Mouse (Mus musculus) hindbrain, embryonic 16.5 days (tissue): ENCODE measurements around the gene Gca. TPM values are rescaled to one million over a fixed set of nuclear protein-coding genes. Genes with fewer than 3 reads are reported as not detected.
"Not testable (repeated sequence)": the region's sequence is repeated elsewhere in the genome, so short reads cannot be mapped to it uniquely, and the experiment has no call there.

Source experiments
- ATAC-seq: fragments of 200-750 bp; cut with Nextera tagmentation; 2 replicates; pipeline ENCODE4 v1.8.0; 2017; ENCODE audit warnings: moderate TSS enrichment, moderate library complexity
- H3K27ac ChIP-seq: fragments of 300-500 bp; sonication (generic); 2 replicates; pipeline ENCODE4 v1.5.1; 2014; ENCODE audit warnings: low read depth, mild to moderate bottlenecking, control low read depth, low read length, moderate library complexity
- H3K27me3 ChIP-seq: fragments of 300-500 bp; sonication (generic); replicated peaks from 2 replicates; pipeline ENCODE4 v1.6.1; 2014; ENCODE audit warnings: low read length; ENCODE audit not compliant: control insufficient read depth, insufficient read depth
- H3K36me3 ChIP-seq: fragments of 300-500 bp; sonication (generic); 2 replicates; pipeline ENCODE4 v1.6.1; 2014; ENCODE audit warnings: mild to moderate bottlenecking, low read length, moderate library complexity, mixed read lengths; ENCODE audit not compliant: control insufficient read depth, insufficient read depth
- H3K4me1 ChIP-seq: fragments of 300-500 bp; sonication (generic); 2 replicates; pipeline ENCODE4 v1.6.1; 2014; ENCODE audit warnings: low read depth, low read length; ENCODE audit not compliant: control insufficient read depth, insufficient read depth
- H3K4me2 ChIP-seq: fragments of 300-500 bp; sonication (generic); 2 replicates; pipeline ENCODE4 v1.6.1; 2014; ENCODE audit warnings: mild to moderate bottlenecking, low read length, control low read depth, moderate library complexity
- H3K4me3 ChIP-seq: fragments of 300-500 bp; sonication (generic); 2 replicates; pipeline ENCODE4 v1.5.1; 2014; ENCODE audit warnings: mild to moderate bottlenecking, low read length, control low read depth, moderate library complexity
- H3K9ac ChIP-seq: fragments of 300-500 bp; sonication (generic); 2 replicates; pipeline ENCODE4 v1.6.1; 2014; ENCODE audit warnings: low read depth, mild to moderate bottlenecking, control low read depth, low read length, moderate library complexity
- H3K9me3 ChIP-seq: fragments of 300-500 bp; sonication (generic); 2 replicates; pipeline ENCODE4 v1.6.1; 2014; ENCODE audit warnings: mild to moderate bottlenecking, low read length, moderate library complexity; ENCODE audit not compliant: control insufficient read depth
- WGBS: fragments of 180-500 bp; shearing (Covaris S2); extraction: QIAGEN DNeasy Blood & Tissue Kit; methylation state at CpG from one replicate; pipeline ENCODE4 v1.1.7; 2014; 5-methylcytosine and 5-hydroxymethylcytosine counted together
- polyA plus RNA-seq: library from polyadenylated mRNA; unstranded; fragments of >200 nt; fragmentation: Nextera tagmentation; extraction: Ambion mirVana; gene quantifications from 2 replicates; pipeline ENCODE4 v1.2.1, GENCODE M21; 2015

Gca gene
- polyA plus RNA-seq, 1 experiment from 2014 or later: 4.9 TPM

DNA sequence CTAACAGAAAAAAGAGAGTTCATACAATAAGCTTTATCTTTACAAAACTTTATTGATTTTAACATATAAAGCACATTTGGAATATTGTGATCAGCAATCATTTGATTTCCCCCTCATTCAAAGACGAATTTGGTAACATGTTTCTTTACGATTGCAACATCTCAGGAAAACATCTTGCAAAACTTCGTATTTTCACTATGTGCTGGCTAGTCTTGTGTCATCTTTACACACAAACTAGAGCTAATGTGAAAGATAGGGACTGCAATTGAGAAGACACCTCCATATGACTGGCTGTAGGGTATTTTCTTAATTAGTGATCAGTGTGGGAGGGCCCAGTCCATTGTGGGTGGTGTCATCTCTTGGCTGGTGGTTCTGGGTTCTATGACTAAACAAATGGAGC, 42.2 kb downstream of the Gca start:
- no peaks in the 10 kb centered on the region for H3K27me3 ChIP-seq
- no peaks in the 10 kb centered on the region for H3K9me3 ChIP-seq
- 92% methylated on average over 3 of the region's 3 CpGs for WGBS
- no peak overlapping the region for H3K4me3 ChIP-seq
- H3K27ac ChIP-seq: no peak overlapping the region
- H3K36me3 ChIP-seq: peaks cover 8% of the 10 kb centered on the region; the same call in 1 of the 2 replicates
- H3K9ac ChIP-seq: no peak overlapping the region
- no peaks in the 10 kb centered on the region for H3K4me1 ChIP-seq
- H3K4me2 ChIP-seq: no peak overlapping the region
- ATAC-seq: no peak

DNA sequence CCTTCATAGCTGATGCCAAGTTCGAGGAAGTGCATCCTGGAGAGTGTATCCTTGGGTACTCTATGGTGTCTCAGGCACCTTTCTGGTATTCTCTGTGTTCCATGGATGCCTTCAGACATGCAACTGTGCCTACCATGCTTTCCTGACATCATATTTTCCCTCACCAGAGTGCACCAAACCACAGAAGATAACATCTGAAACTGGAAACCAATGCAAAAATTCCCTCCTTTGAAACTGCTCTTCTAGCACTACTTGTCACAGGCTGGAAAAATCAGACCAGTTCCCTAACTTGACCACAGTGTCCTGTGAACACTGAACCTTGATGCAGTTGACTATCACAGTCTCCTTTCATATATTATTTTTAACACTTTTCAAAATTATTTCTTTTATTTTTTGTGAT, 45.5 kb downstream of the Gca start:
- WGBS: 81% methylated on average over 1 of the region's 1 CpGs
- Histone ChIP-seq H3K27me3 (no peaks in the 10 kb centered on the region), H3K9me3 (no peaks in the 10 kb centered on the region), H3K4me1 (no peaks in the 10 kb centered on the region), H3K9ac (no peak overlapping the region), H3K27ac (no peak overlapping the region), H3K4me3 (no peak overlapping the region), H3K36me3 (0 out of 2 replicates have a peak, but pooled peaks cover 2% of the 10 kb centered on the region), H3K4me2 (no peak overlapping the region)
- no peak for ATAC-seq

DNA sequence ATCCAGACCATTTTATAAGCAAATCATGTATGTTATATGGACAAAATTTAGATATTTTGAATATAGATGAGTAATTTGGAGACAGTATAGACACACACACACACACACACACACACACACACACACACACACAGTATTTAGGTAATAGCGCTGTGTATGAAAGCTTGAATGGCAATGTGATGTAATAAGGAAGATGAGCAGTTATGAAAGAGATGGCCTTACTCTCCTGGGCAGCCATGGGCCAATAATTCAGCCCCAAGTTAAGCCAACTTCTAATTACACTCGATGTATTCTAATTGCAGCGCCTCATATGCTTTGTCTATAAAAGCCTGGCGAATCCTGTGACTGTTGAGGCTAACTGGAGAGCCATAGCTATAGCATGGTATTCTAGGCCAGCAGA, 50.3 kb downstream of the Gca start:
- not testable (repeated sequence) for H3K36me3 ChIP-seq, H3K4me2 ChIP-seq, H3K9ac ChIP-seq, ATAC-seq, H3K27me3 ChIP-seq, H3K27ac ChIP-seq, H3K4me3 ChIP-seq, H3K4me1 ChIP-seq, H3K9me3 ChIP-seq
- 91% methylated on average over 4 of the region's 4 CpGs for WGBS

GRCm38 (mm10) chr2:62715260-62715659, 51.2 kb downstream of the Gca start:
- Histone ChIP-seq H3K4me1 (no peaks in the 10 kb centered on the region), H3K4me2 (no peak overlapping the region), H3K9me3 (no peaks in the 10 kb centered on the region), H3K27ac (no peak overlapping the region), H3K27me3 (no peaks in the 10 kb centered on the region), H3K4me3 (no peak overlapping the region), H3K9ac (no peak overlapping the region), H3K36me3 (0 out of 2 replicates have a peak, but pooled peaks cover 2% of the 10 kb centered on the region)
- WGBS: 89% methylated on average over 4 of the region's 4 CpGs
- no peak for ATAC-seq

DNA sequence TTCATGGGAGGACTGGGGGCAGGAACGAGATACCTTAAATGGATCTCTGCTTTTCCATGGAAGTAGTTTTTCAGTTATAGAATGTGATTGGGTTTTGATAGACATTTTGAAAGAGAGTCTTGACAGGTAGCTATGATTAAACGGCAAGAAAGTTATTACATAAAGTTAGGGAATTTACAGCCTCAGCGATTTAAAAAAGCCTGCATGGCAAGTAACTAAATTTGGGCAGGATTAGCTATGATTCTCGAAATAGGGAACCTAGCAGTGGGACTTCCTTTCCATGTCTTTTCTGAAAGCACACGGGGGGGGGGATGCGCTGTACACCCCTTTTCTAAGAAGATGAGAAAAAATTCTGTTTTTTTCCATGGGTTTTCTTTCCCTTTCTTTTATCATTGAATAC, 53.2 kb downstream of the Gca start:
- H3K27me3 ChIP-seq: no peaks in the 10 kb centered on the region
- no peak overlapping the region for H3K4me2 ChIP-seq
- H3K4me3 ChIP-seq: no peak overlapping the region
- no peak overlapping the region for H3K27ac ChIP-seq
- H3K9me3 ChIP-seq: no peaks in the 10 kb centered on the region
- no peak for ATAC-seq
- WGBS: 85% methylated on average over 6 of the region's 6 CpGs
- no peak overlapping the region for H3K9ac ChIP-seq
- 0 out of 2 replicates have a peak, but pooled peaks cover 2% of the 10 kb centered on the region for H3K36me3 ChIP-seq
- H3K4me1 ChIP-seq: no peaks in the 10 kb centered on the region

GRCm38 (mm10) chr2:62718411-62718810, 54.3 kb downstream of the Gca start:
- 31% methylated on average over 1 of the region's 1 CpGs for WGBS
- ATAC-seq: 0 out of 2 replicates have a peak, but pooled peaks have one; percentile 42
- Histone ChIP-seq H3K27me3 (no peaks in the 10 kb centered on the region), H3K4me3 (no peak overlapping the region), H3K9ac (no peak overlapping the region), H3K9me3 (no peaks in the 10 kb centered on the region), H3K27ac (no peak overlapping the region), H3K4me1 (no peaks in the 10 kb centered on the region), H3K36me3 (0 out of 2 replicates have a peak, but pooled peaks cover 2% of the 10 kb centered on the region), H3K4me2 (no peak overlapping the region)

- H3K9ac ChIP-seq: no peak overlapping the region
- no peaks in the 10 kb centered on the region for H3K36me3 ChIP-seq
- no peak for ATAC-seq
- H3K4me3 ChIP-seq: no peak overlapping the region
- WGBS: 63% methylated on average over 1 of the region's 1 CpGs
- H3K27me3 ChIP-seq: no peaks in the 10 kb centered on the region
- no peak overlapping the region for H3K27ac ChIP-seq
- H3K4me2 ChIP-seq: no peak overlapping the region
- no peaks in the 10 kb centered on the region for H3K4me1 ChIP-seq
- H3K9me3 ChIP-seq: no peaks in the 10 kb centered on the region
Measured at GRCm38 (mm10) chr2:62725946-62726345, 61.9 kb downstream of the Gca start.

DNA sequence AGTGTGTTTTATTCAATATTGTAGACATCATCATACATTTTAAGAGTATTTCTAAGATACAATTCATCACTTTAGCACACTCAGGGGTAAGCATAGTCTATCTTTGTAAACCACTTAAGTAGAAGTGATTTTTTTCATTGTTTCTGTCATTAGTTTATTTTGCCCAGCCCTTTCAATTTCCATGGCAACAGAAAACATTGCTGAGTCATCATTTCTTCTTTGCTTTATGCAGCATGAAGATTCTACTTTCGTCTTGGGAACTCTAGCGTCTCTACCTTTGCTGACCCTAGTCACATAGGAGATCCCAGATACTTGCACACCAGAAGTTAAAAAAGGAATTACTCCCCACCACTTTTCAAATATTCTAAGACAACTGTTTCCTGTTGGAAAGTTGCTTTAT, 63.6 kb downstream of the Gca start:
- Histone ChIP-seq H3K4me1 (no peaks in the 10 kb centered on the region), H3K4me3 (no peak overlapping the region), H3K9ac (no peak overlapping the region), H3K9me3 (no peaks in the 10 kb centered on the region), H3K36me3 (no peaks in the 10 kb centered on the region), H3K27me3 (no peaks in the 10 kb centered on the region), H3K27ac (no peak overlapping the region), H3K4me2 (no peak overlapping the region)
- WGBS: 85% methylated on average over 2 of the region's 2 CpGs
- no peak for ATAC-seq

GRCm38 (mm10) chr2:62730671-62731070, 66.6 kb downstream of the Gca start:
- Histone ChIP-seq H3K4me1 (no peaks in the 10 kb centered on the region), H3K9me3 (no peaks in the 10 kb centered on the region), H3K4me2 (no peak overlapping the region), H3K36me3 (no peaks in the 10 kb centered on the region), H3K27ac (no peak overlapping the region), H3K27me3 (no peaks in the 10 kb centered on the region), H3K9ac (no peak overlapping the region), H3K4me3 (no peak overlapping the region)
- 83% methylated on average over 1 of the region's 1 CpGs for WGBS
- ATAC-seq: no peak

DNA sequence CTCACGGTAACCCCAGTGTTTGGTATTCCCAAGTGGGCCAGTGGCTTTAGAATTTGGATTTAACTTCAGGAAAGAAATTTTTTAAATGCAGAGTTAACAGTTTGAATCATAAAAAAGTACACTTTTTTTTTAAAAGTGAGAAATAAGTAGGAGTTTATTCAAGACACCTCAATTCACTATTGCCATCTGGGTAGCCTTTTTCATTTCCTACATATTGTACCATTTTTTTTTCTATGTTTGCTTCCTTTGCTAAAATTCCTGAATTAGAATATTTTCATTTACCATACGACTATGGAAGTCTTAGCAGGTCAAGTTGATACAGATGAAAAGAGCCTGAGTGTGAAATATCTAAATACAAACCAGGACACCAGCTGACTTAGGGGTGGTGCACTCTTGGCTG, 79.0 kb downstream of the Gca start:
- no peak overlapping the region for H3K27ac ChIP-seq

More for the DNA sequence above, 79.0 kb downstream of the Gca start:
- H3K4me2 ChIP-seq: no peak overlapping the region
- no peaks in the 10 kb centered on the region for H3K36me3 ChIP-seq
- H3K9me3 ChIP-seq: no peaks in the 10 kb centered on the region
- no peak overlapping the region for H3K9ac ChIP-seq
- no peaks in the 10 kb centered on the region for H3K4me1 ChIP-seq
- no peak for ATAC-seq
- WGBS: 79% methylated on average over 2 of the region's 2 CpGs
- H3K4me3 ChIP-seq: no peak overlapping the region
- no peaks in the 10 kb centered on the region for H3K27me3 ChIP-seq
